Mouse (Mus musculus): ENCODE results near the gene Olfr1022.

Olfr1022 gene

GRCm38 (mm10) chr2:85868294-85868693 lies at the start of gene Olfr1022:
TSS of gene Olfr1022 (plus strand) at chr2:85868594.
- no peak for DNase-seq (ENCODE audit: low spot score)

- no peak for DNase-seq (ENCODE audit: low spot score)
Observed at GRCm38 (mm10) chr2:85845383-85845782, 23.0 kb upstream of the Olfr1022 start, which contains the start of gene Olfr1019. TSS of gene Olfr1019 (minus strand) at chr2:85845483.

- no peak for DNase-seq (ENCODE audit: low spot score)
Observed at GRCm38 (mm10) chr2:85846730-85847129, 21.7 kb upstream of the Olfr1022 start, which contains the start of gene Olfr1020. TSS of gene Olfr1020 (plus strand) at chr2:85847030.

- no peak for DNase-seq (ENCODE audit: low spot score)
Observed at GRCm38 (mm10) chr2:85885340-85885739, 16.9 kb downstream of the Olfr1022 start, which contains the start of gene Olfr1023. TSS of gene Olfr1023 (plus strand) at chr2:85885640.

GRCm38 (mm10) chr2:85904952-85905351 lies 36.6 kb downstream of the Olfr1022 start, which contains the start of gene Olfr1024:
TSS of gene Olfr1024 (minus strand) at chr2:85905052.
- DNase-seq (ENCODE audit: low spot score) = no peak

- no peak for DNase-seq (ENCODE audit: low spot score)
Observed at GRCm38 (mm10) chr2:85913197-85913596, 44.8 kb downstream of the Olfr1022 start.

GRCm38 (mm10) chr2:85914893-85915292 lies 46.5 kb downstream of the Olfr1022 start, which contains the start of gene Olfr1025-ps1:
TSS of gene Olfr1025-ps1 (plus strand) at chr2:85915193.
- no peak for DNase-seq (ENCODE audit: low spot score)

Measured in layer of hippocampus, adult 9-10 months (tissue).